Mouse (Mus musculus): Measurements from ENCODE around the gene Pcnx.

GRCm38 (mm10) chr12:81936066-81936465 lies 76.2 kb downstream of the Pcnx start:
- TF ChIP-seq CTCF (conservative IDR thresholded peaks at IDR 0.05; ENCODE audit: low read length) (no peak), NANOG (IDR thresholded peaks at IDR 0.05; ENCODE audit: borderline replicate concordance, low read length) (no peak), POU5F1 (IDR thresholded peaks at IDR 0.05; ENCODE audit: borderline replicate concordance, low read length) (no peak)
